Mouse (Mus musculus) c-Kit-positive CD71-positive TER-119-negative erythroid progenitor cells, embryonic 14.5 days (primary cell): ENCODE measurements around the gene Hectd4.
A peak's percentile ranks its signal among the peaks of the same experiment; 100 is the strongest.

Experiments used
- DNase-seq: peaks from one replicate; pipeline ENCODE4 v3.0.0-alpha.2; 2013; ENCODE audit warnings: low read depth

Hectd4 gene

GRCm38 (mm10) chr5:121236171-121236570 is 16.2 kb downstream of the Hectd4 start:
- peak; percentile 85 for DNase-seq

DNA sequence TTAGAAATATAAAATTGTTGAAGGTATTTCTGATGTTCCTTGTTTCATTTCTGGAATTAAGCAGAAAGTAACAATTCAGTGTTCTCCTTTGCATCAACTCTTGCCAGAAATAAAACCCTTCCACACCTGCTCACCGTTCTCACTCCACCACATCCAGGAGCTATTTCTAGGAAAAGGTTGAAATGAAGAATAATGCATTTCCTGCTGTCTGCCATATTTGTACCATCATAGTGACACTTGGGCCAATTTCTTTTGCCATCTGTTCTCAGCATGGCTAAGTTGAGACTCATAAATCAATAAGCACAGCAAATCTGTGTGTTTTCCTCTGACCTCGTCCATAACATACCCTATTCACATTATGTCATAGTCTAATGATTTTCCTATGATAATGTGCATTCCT is 18.2 kb downstream of the Hectd4 start:
- no peak for DNase-seq

GRCm38 (mm10) chr5:121239846-121240245 is 19.8 kb downstream of the Hectd4 start:
- DNase-seq = no peak

DNA sequence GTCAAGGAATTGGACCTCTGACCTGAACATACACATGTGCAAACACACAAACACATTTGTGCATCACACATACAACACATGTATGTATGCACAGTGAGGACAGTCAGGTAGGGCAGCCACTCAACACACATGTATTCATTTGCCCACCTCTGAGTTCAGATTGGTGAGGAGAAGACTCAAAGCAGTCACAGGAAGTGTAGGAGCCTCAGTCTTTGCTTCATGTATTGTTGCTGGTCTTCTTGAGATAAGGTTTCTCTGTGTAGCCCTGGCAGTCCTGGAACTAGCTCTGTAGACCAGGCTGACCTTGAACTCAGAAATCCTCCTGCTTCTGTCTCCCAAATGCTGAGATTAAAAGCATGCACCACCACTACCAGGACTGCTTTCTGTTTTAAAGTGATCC is 21.2 kb downstream of the Hectd4 start:
- DNase-seq = no peak

DNA sequence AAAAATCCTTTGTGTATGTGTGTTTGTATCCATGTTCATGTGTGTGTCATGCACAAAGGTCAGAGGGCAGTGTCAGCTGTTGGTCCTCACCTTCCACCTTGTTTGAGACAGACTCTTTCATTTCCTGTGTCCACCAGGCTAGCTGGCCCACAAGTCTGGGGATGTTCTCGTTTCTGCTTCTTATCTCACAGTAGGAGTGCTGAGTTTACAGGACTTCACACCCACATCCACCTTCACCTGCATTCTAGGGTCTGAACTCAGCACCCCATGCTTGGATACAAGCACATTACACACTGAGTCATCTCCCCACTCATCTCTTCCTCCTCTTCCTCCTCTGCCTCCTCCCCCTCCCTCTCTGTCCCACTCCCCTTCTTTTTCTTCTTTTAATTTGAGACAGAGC is 22.2 kb downstream of the Hectd4 start:
- no peak for DNase-seq

DNA sequence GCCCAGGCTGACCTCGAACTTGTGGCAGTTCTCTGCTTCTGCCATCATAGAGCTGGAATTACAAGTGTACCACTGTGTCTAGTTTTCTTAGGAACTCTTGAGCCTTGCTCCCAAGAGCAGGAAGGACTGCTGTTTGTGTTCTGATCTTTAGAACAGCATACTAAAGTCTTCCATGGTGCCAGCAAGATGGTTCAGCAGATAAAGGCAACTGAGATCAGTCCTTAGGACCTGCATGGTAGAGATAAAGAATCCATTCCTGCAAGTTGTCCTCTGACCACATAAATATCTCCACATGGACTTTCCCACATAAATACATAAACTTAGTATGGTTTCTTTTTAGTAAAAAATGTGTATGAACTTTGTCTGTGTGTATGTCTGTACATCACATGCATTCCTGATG is 22.7 kb downstream of the Hectd4 start:
- DNase-seq = no peak

DNA sequence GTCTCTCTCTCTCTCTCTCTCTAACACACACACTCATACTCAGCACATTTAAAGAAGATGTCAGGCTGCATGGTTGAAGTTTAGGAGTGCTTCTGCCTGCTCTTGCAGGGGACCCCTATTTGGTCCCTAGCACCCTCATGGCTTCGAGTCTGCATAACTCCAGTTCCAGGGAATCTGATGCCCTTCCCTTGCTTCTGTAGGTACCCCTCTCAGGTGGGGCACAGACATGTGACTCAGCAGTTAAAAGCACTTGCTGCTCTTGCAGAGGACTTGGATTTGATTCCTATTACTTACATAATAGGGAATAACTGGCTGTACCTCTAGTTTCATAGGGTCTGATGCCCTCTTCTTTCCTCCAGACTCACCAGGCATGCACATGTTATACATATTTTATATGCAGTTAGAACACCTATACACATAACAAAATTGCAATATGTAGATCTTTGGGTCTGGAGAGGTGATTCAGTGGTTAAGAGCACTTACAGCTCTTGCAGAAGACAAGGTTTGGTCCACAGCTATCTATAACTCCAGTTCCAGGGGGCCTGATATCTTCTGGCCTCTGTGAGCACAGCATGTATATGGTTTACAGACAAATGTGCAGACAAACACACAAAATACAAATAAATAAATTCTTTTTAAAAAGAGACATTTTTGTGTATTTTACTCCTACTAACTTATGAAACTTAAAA is 23.8 kb downstream of the Hectd4 start:
- DNase-seq = no peak

DNA sequence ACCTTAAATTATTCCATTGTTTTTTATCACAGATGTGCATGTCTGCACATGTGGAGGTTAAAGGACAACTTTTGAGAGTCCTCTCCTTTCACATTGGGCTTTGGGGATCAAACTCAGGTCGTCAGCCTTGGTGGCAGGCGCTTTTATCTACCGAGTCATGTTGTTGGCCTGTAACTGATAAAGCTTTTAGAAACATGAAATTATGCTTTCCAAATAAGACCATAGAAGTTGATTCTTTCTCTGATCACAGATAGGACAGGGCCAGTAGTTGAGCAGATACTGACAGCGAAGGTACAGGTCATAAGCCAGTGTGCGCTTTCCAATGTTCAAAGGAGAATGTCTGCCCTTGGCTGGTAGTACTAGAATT is 24.3 kb downstream of the Hectd4 start:
- no peak for DNase-seq

DNA sequence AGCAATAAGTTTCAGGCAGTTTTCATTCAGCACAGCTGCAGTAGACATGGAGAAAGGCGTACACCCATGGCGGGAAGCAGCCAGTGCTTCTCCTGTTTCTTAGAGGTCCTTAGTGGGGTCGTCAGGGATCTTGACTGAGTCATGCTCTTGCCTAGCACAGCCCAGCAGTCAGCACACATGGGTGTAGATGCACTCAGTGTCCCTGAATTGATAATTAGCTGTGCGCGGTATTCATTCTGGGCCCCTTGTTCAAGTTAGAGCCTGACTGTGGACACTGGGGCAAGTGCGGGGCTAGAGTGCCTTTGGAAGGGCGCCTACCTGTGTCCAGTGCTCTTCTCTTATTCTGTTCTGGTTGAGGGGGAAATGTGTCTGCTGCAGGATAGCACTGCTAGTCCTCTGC is 25.2 kb downstream of the Hectd4 start:
- no peak for DNase-seq

DNA sequence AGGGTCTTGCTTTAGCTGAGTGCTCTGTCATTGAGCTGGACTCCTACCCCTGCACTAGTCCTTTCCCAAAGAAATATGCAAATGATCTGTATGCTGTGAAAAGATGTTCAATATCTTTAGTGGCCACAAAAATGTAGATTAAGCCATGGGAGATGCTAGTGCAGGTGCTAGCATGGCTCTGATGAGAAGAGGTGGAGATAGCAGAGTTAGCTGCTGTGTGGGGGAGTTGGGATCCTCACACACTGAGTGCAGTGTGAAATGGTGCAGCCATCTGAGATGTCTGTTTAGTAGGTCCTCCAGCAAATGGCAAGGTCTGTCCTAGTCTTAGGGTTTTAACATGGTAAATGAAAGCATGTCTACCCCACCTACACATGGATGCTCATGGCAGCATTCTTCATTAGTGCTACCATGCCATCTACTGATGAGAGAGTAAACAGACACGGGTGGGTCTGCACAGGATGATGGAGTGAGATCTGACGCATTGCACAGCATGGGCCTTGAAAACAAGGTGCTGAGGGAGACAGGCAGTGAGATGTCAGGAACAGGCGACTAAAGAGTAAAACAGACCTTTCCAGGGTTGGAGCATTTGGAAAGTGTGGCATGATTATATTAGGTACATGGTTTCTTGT is 28.9 kb downstream of the Hectd4 start:
- no peak for DNase-seq

GRCm38 (mm10) chr5:121249693-121250092 is 29.7 kb downstream of the Hectd4 start:
- DNase-seq = no peak

DNA sequence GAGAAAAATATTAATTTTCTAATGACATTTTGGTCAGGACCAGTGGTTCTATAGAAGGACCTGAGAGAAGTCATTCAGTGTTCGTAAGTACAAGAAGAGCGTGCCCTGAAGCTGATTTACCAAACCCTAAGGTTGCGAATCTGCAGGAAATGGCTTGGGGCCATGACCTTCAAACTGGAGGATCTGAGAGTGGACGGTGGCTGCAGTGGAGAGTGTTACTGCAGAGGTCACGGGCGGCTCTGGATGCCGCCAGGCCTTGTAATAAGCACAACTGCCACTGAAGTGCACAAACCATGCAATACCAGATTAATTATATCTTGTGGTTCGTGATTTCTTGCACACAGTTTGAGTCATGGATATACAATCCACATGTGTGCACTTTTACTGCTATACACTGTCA is 31.8 kb downstream of the Hectd4 start:
- DNase-seq = no peak

- no peak for DNase-seq
Measured at GRCm38 (mm10) chr5:121253816-121254497, 33.9 kb downstream of the Hectd4 start.

GRCm38 (mm10) chr5:121254977-121255376 is 35.0 kb downstream of the Hectd4 start:
- DNase-seq = no peak

DNA sequence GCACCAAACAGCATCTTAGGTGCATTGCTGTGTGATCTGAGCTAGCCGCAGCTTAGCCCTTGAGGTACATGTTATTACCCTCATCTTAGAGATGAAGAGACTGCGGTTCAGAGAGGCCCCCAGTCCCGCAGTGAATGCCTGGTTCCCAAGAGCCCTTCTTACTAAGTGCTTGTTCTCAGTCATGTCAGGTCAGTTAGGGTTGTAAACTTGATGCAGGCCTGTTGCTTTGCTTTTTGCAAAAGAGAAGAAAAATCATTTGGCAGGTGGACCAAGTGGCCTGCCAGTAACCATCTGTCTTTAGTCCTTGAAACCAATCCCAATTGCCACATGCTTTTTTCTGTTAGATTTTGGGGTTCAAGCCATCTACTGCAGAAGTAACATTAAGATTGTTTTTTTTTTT is 41.8 kb downstream of the Hectd4 start:
- no peak for DNase-seq

GRCm38 (mm10) chr5:121262415-121262814 is 42.4 kb downstream of the Hectd4 start:
- DNase-seq = no peak

- DNase-seq = no peak
Measured at GRCm38 (mm10) chr5:121264593-121264992, 44.6 kb downstream of the Hectd4 start.

GRCm38 (mm10) chr5:121266741-121267382 is 46.8 kb downstream of the Hectd4 start:
- DNase-seq = no peak

DNA sequence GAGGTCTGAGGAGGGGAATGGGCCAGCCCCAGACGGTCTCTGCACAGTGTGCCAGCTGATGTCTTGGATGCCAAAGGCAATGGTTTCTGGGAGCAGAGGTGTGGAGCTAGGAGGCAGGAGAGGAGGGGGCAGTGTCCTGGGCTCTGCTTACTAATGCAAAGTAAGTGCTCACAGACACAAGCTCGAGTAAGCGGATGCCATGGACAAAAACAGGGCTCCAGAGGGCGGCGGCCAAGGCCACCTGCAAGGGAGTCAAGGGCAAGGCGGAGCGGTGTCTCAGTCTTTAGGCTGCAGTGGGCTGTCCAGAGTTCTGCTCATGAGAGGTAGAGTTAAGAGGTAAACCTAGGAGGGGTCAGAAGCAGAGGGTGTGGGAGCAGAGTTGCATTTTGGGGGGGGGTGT is 51.0 kb downstream of the Hectd4 start:
- DNase-seq = no peak

DNA sequence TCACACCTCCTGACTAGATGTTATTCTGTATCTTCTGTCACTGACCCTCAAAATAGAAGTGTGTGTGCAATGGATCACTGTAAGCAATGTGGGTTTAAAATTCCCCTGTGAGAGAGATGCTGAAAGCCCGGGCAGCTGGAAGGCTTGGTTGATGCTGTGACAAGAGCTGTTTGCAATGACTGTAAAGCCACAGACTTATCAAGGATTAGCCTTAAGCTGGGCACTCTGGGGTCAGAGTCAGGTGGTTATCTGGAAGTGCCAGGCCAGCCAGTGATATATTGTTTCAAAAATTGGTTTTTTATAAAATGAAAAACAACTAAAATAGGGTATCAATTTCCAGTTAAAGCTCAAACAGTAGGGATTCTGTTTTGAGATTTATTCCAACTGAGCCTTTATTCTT is 56.8 kb downstream of the Hectd4 start:
- no peak for DNase-seq

DNA sequence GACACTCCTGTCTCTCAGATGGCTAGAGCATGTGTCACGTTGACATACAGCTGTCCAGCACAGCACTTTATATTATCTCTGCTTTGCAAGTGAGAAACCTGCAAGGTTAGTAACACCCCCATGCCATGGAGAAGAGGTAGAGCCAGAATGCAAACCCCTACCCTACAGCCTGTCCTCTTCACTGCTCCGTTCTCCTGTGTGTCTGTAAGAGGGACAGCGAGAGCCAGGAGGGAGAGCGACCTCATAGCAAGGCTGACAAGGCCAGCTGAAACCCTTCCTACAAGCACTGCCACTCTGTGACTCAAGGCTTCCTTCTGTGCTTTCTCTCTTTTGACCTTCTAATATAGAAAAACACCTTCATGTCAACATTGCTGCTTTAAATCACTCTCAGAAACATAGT is 60.4 kb downstream of the Hectd4 start:
- DNase-seq = no peak

DNA sequence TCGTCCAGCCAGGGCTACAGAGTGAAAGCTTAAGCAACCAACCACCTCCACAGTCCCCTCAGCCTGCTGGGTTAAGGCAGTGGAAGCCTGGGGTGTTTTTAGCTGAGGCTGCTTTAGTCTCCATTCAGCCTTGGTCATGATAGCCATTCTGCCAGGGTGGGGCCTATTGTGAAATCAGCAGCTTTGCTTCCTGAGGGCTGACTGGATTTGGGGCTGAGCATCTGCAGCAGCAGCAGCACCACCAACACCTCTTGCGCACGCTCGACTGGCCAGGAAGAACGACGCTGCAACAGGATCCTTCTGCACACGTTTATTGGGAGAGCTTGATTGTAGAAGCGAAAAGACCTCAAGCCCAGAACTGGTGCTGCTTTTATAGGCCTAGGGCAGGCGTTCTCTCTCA is 63.0 kb downstream of the Hectd4 start:
- no peak for DNase-seq

GRCm38 (mm10) chr5:121284816-121285215 is 64.8 kb downstream of the Hectd4 start:
- no peak for DNase-seq
